Mouse (Mus musculus) small intestine, adult 2 months (tissue): ENCODE measurements at regions not wholly inside any gene's neighbourhood (a gene's known extent, or its start where the extent isn't known, plus 50 kb on each side); places are given as distances from the start of the nearest gene placed in this dataset.

ENCODE experiments used
- CTCF ChIP-seq: fragments of 200-500 bp; IDR thresholded peaks from 2 replicates; pipeline ENCODE4 v1.5.1; 2012; ENCODE audit warnings: low read depth, mild to moderate bottlenecking, control low read depth, inconsistent platforms, low read length, moderate library complexity, mixed read lengths; ENCODE audit not compliant: insufficient replicate concordance, insufficient read length; ENCODE audit errors: extremely low read depth
- POLR2A ChIP-seq: fragments of 200-500 bp; IDR thresholded peaks from 2 replicates; pipeline ENCODE4 v1.6.1; 2012; ENCODE audit warnings: low read depth, mild to moderate bottlenecking, control low read depth, inconsistent platforms, low read length, moderate library complexity

GRCm38 (mm10) chr13:107072345-107073038, 50.6 kb upstream of the Kif2a start:
- TF ChIP-seq POLR2A = no peak
- no peak for TF ChIP-seq CTCF
